Mouse (Mus musculus) CD4-positive, CD25-positive, alpha-beta regulatory T cell, adult 2 months (primary cell): ENCODE results near the gene Gm10188.
A peak's percentile ranks its signal among the peaks of the same experiment; 100 is the strongest.

ENCODE experiments used
- DNase-seq: peaks from one replicate; pipeline ENCODE4 v3.0.0-alpha.2; 2012; ENCODE audit warnings: low read depth, low spot score

Gene Gm10188

DNA sequence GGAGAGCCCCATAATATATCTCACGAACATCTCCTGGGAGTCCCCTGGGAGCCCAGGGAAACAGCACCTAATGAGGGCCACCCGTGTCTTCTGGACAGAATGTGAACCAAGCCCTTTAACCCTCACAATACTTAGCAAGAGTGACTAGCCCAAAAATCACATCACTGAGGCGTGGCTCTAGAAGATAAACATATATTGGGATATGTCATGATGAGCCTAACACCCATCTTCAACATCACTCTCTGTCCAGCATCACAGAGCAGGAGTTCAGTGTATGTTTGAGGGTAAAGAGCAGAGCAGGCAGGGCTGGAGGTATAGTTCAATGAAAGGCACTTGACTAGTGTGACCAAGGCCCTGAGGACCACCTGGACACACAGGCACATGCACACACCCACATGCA is at the start of gene Gm10188:
TSS of gene Gm10188 (minus strand) at position 101 of the 400 bp plus-strand sequence.
- no peak for DNase-seq

DNA sequence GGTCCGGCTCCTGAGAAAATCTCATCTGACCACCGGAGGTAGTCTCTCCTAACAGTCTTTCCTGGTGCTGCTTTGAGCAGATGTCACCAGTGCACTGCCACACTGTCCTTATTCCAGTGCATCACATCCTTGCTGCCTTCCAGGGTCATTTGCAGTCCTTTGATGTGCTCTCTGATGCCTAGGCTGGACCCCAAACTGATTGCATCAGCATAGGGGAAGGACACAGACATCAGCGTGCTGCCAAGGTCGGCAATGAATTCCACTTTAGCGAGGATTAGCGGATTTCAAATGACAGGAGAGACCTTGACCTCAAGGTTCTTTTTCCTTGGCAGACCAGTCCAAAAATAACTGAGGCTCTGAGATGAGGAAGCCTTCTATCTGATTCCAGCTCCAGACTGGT is 47.6 kb upstream of the Gm10188 start:
- DNase-seq = no peak

DNA sequence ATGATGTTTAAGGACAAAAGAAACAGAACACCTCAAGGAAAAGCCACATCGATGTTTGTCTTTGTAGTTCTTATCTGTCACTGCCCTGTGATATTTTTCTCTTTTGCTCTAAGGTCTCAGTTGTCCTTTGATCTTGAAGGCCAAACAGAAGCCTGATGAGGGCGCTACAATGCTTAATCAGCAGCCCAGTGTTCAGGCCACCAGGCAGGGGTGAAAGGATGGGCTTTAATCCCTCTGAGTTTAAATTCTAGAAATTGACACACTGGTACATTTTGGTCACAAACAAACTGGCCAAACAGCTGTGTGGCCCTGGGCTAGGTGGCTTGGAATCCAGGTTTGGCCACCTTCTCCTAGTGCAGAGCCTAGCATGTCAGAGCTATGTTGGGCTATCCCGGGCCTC is 47.1 kb upstream of the Gm10188 start:
- DNase-seq = no peak

DNA sequence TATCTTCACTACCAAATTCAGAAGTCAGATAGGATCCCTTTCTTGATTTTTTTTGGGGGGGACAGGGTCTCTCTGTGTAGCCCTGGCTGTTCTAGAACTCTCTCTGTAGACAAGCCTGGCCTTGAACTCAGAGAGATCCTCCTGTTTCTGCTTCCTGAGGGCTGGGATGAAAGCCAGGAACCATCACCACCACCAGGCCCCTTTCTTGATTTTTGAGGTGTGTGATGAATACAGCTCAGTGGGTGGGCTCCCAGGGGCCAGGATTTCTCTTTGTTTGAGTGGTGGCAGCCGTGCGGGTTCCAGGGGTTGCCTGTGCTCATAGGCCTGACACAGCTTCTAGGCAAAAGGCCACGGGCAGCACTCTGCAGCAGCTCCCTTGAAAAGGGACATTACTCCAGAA is 41.7 kb upstream of the Gm10188 start:
- DNase-seq = no peak

DNA sequence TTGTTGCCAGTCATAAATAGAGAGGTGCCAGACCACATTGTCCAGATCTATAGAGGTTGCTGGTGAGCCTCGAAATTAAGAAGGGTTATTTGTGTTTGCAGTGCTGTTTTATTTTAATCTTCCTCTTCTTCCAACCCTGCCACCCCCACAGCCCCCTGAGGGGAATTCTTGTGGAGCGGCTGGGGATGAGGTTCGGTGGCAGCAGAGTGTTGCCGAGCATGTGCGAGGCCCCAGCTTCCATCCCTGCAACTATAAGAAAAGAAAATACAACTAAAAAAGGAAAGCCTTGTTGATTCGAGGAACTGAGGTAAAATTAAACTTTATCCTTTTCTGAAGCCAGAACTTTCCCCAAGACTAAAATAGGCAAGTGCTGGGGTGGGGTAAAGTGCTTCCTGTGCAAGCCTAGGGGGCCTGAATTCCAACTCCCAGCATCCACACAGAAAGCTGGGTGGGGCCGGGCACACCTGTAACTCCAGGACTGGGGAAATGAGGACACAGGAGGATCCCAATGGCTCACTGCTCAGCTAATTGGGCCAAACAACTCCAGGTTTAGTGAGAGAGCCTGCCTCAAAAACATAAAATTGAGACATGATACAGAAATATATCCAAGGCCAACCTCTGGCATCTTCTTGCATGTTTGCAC is 39.0 kb upstream of the Gm10188 start:
- DNase-seq = no peak

DNA sequence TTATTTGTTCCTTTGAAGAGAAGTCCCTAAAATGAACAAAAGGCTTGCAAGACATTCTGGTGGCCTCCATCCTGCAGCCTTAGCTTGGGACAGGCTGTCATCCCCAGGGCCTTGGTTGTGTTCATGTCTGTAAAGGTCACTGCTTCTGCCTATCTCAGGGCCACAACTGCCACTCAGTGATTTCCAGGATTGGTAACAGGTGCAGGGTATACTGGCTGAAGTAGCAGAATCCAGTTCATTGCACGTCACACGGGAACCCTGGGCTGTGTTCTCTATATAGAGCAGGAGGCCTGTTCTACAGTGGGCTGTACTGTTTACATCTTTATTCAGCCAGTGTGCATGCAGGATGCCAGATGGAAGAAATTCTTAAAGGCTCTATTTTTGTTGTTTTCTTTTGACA is 38.4 kb upstream of the Gm10188 start:
- no peak for DNase-seq

DNA sequence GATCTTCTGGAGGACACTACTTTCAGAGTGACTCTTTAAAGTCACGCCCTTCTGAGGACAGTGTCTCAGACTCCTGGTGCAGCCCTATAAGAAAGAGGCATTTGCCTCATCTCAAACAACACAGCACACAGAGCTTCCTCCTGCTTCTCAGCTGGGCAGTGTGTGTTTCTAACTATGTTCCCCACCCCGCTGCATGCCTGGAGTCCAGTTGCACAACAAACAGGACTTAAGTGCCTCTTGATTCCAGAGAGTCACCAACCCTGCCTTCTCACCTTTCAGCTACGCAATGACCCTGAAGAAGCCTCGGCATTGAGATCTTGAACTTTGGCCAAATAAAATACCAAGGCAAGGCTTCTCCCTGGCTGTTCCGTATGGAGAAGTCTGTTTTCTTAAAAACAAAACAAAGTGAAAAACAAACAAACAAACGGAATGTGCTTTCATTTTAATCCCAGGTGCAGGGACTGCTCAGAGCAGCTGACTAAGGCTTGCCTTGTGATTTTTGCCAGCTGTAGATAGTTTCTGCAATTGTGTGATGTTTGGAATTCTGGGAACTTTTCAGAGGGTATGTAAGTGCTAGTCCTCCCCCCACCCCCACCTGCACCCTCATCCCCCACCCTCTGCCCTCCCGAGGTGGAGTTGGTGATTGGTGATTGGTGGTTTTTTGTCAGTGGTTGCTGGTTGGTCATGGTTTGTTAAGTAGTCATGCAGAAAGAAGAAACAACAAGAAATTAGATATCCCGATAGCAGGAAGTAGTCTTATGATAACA is 37.4 kb upstream of the Gm10188 start:
- DNase-seq = no peak

DNA sequence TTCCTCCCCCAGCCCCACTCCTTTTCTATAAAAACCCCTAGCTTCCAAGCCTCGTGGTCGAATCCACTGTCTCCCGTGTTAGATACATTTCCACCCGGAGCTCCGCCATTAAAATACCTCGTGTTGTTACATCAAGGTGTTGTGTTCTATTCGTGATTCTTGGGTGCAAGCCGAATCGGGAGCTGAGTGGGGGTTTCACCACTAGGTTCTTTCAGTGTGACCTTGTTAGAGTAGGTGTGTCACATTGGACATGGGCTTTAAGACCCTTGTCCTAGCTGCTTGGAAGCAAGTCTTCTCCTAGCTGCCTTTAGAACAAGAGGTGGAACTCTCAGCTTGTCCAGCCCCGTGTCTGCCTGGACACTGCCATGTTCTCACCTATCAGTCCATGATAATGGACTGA is 36.4 kb upstream of the Gm10188 start:
- DNase-seq = no peak

DNA sequence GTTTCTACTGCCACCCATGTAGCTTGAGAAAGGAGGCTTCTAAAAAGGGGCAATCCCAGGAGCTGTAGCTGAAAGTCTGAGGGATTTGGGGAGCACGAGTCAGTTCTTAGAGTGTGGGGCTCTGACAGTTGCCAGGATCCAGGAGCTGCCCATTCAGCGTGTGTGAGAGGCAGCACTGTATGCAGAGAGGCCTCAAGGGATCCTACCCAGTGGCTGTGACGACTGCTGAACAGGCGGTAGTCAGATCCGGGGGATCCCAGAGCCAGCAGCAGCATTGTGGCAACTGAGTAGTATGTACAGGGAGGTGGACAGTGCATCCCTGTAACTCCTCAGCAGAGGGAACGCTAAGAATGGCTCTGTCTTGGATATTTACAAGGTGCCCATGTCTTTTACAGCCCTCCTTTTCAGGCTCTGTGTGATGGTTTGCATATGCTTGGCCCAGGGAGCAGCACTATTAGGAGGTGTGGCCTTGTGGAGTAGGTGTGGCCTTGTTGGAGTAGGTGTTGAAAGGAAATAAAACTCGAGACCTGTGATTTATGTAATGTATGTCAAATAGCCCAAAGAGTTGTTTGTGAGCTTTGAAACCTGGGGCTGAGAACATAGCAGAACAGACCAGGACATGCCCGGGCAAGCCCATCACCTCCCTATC is 35.8 kb upstream of the Gm10188 start:
- DNase-seq = no peak

DNA sequence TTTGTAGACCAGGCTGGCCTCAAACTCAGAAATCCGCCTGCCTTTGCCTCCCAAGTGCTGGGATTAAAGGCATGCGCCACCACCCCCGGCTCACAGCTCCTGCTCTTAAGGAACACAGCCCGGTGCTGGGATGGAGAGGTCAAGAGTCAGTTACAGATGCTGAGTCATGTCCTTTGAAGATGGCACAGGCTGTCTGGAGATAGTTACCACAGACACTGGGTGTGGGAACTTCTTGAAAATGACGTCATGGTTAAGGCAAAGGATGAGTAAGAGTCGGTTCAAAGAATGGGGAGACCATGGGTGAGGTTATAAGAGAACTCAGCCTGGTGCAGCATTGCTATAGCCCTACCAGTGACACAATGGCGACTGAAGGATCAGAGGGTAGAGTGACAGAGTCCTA is 35.0 kb upstream of the Gm10188 start:
- DNase-seq = peak; percentile 1

DNA sequence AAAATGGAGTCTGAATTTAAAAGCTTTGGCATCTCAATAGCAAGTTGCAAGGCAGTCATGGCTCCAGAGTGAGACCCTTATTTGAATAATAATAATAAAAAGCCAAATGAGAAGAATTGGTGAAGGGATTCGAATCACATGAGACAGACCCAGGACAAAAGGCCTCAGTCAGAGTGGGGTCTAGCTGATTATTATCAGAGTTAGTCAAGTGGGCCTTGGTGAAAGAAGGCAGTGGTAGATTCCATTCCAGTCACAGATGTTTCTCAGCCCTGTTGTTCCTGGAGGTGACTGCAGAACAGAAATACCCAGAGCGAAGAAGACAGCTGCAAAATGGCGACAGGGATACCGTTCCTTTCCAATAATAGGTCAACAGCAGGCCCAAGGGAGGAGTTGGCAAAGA is 34.1 kb upstream of the Gm10188 start:
- no peak for DNase-seq

DNA sequence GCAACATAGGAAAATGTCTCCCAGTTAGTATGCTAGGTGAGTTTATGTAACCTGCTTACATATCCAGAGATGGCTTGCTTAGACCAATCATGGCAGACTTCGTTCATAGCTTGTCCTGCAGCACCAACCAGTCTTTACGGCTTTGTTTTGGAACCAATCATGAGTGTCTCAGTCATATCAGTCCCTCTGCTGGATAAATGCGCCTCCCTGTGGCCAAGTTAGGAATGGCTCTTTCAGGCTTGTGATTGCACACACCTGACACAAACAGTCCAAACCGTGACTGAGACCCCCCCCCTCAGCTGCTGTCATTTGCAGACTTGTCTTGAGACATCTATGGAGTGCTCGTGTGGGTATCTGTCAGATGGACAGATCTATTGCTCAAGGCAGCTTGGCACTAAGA is 31.5 kb upstream of the Gm10188 start:
- DNase-seq = peak; percentile 23

DNA sequence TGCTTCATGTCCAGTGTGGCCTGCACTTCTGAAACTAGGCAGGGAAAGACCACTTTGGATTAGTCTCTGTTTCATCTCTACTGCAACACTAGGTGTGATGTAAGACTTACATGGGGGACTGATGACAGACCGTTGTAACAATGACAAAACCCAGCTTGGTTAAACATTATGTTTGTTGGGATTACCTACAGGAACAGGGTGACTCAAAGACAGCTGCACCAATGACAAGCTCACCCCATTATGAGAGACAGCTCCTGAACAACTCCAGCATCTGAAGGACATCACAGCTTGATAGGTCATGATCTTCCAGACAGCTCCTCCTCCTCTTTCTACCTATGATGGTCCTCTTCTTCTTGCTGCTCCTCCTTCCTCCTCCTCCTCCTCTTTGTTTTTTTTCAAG is 30.8 kb upstream of the Gm10188 start:
- DNase-seq = no peak

DNA sequence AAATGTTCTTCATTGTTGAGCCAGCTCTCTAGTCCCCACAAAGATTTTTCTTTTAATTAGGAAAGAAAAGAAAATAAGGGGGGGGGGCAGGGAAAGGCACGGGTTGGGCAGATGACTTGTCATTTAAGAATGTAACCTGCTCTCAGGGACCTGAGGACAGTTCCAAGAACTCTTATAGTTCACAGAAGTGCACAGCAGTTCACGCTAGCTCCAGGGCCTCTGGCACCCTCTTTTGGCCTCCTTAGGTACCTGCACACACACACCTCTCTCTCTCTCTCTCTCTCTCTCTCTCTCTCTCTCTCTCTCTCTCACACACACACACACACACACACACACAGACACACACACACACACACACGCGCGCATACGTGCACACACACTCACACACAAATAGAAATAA is 24.9 kb upstream of the Gm10188 start:
- no peak for DNase-seq

DNA sequence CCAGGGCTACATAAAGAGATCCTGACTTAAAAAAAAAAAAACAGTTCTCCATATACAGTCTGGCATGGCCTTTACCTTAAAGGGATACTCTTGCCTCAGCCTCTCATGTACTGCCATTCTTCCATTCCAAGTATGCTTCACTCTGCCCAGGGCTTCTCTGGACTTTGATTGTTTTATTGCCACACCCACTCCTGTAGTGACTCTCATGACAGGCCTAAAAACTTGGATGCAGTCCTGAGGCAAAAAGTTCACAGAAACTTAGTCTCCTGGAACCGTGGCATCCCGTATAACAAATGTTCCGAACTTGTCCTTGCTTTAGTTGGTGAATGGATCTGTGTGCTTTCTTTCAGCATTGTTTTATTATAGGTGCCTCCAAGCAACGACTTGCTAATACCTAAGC is 17.1 kb upstream of the Gm10188 start:
- no peak for DNase-seq

DNA sequence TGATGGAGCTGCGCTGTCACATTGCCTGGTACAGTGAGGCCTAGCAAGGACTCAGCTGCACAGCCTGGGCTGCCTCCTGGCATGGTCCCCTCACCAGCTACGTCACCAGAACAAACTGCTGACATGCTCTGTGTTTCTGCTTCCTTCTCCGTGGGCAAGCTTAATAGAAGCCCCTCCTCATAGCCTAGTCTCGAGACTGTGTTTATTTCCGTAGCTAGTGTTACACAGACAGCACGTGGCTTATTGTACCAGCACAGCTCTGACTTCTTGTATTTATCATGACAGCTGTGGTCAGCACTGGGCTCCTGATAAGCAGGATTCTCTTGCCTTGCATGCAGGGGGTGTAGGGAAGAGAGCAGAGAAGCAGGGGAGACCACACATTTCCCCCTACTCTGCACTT is 16.6 kb upstream of the Gm10188 start:
- DNase-seq = no peak

DNA sequence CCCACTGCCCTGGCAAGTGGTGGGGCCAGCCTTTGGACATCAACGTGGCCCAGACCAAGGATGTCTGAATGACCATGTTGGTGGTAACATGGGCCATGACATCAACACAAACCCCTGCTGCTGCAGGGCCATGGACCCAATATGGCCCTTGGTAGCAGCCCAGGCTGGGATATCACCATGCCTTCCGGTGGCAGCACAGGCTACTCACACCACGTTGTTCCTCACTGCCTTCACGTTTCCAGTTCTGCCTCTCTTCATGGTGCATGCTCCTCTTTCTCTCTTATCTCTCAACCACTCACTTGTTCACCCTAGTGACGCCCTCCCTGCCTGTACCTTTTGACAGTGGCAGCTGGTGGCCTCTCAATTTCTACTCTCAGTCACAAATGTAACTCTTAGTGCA is 15.4 kb upstream of the Gm10188 start:
- DNase-seq = no peak

DNA sequence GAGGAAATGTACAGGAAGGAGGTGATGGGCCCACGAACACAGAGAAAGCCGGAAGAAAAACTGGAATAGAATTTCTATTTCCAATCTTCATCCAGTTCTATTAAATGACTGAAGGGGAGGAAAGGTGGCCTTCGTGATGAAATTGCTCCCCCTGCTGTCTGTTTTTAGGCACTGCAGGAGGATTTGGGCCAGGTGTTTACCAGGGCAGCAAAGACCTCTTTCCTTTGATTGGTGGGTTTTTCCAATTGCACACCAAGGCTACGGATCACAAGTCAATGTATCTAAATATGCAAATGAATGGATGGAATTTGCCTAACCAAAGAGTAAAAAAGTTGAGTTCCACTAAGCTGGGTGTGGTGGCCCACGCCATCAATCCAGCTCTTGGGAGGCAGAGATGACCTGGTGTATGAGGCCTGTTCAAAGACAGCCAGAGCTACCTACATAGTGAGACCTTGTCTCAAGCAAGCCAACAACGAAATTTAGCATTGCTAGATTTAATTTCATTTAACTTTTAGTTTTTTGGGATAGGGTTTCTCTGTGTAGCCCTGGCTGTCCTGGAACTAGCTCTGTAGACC is 8.1 kb upstream of the Gm10188 start:
- DNase-seq = peak; percentile 64

DNA sequence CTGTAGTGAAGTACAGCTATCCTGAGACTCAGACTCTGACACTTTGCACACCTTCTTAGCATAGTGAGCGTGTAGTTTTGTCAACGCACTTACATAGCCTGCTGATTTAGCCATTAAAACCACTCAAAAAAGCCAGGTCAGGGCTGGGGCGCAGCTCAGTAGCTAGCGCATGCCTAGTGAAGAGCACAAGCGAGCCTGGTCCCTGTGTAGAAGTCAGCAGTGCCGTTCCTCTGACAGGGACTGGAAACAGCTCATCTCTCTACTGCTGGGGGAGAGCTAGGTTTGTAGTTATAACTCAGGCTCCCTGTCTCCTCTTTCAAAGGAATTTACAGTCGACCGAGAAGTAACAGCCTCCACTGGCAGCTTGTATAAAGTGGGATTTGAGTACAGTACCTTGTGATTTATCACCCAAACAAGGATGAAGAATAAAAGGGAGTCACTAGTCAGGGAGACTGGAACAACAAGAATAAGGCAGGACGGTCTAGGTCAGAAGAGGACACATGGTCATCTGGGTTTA is 5.2 kb upstream of the Gm10188 start:
- DNase-seq = no peak

DNA sequence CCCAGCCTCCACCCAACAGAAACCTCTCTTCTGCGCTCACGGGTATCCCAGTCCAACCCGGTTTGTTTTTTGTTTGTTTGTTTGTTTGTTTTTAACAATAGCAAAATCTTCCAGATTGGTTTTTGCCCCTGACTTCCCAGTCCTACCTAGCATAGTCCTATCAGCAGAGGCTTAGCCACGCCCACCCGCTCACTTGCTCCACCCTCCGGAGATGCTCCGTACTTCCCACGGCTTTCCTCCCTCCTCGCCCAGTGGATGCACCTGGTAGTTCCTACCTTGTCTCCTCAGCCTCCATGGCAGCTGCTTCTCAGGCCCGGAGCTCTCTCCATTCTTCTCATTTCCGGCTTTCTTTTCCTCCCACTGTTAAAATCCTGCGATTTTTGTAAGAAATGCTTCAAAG is 4.0 kb upstream of the Gm10188 start:
- DNase-seq = peak; percentile 12

DNA sequence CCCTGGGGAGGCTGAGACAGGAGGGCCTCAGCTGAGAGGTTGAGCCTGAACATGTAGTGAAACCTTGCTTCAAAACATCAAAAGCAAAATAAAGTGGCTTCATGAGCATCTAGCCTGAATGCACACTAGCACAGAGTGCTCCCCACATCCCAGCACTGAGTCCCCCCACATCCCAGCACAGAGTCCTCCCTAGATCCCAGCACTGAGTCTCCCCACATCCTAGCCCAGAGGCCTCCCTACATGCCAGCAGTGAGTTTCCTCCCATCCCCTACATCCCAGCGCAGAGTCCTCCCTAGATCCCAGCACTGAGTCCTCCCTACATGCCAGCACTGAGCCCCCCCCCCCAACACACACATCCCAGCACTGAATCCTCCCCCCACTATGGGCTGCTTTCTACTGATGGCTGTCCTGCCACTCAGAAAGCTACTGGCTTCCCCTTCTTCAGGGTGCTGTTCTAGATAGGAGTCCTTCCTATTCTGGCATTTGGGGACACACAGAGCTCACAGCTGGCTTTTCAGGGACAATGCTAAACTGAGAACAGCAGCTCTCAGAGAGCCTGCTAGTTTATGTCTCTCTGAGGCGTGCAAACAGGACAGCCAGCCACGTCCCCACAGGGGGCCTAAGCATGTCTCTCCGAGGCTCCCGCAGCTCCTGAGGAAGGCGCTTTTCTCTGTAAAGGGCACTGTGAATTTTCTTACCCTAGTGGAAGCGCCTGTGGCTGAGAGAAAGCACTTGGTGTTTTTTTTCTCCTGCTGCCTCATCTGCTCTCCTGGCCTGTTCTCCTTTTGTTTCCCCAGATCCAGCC is 2.1 kb upstream of the Gm10188 start:
- DNase-seq = no peak
